Mouse (Mus musculus): ENCODE measurements around the gene Nfatc3. TPM values are rescaled to one million over a fixed set of nuclear protein-coding genes. Genes with fewer than 3 reads are reported as not detected.
A peak's percentile ranks its signal among the peaks of the same experiment; 100 is the strongest.
"Not testable (repeated sequence)": the region's sequence is repeated elsewhere in the genome, so short reads cannot be mapped to it uniquely, and the experiment has no call there.

Gene Nfatc3
- polyA plus RNA-seq (2014; fragmentation: Nextera tagmentation; extraction: Ambion mirVana), result 3.1 and 3.4 TPM in 2 replicates

- Histone ChIP-seq H3K36me3 (ENCODE audit: control insufficient read depth, insufficient read depth, low read length) (no peaks in the 10 kb centered on the region; the same call in 1 of the 2 replicates), H3K9ac (replicated peaks; ENCODE audit: low read length) (peak within 1 kb of the TSS; percentile 73), H3K9me3 (ENCODE audit: control insufficient read depth, low read length) (no peaks in the 10 kb centered on the region), H3K27me3 (ENCODE audit: control insufficient read depth, insufficient read depth, low read length) (no peaks in the 10 kb centered on the region), H3K4me1 (ENCODE audit: control insufficient read depth, insufficient read depth, low read length) (peaks cover 20% of the 10 kb centered on the region), H3K4me3 (replicated peaks; ENCODE audit: low read depth, low read length) (peak within 1 kb of the TSS; percentile 86), H3K4me2 (ENCODE audit: low read length) (peak within 1 kb of the TSS; percentile 78), H3K27ac (replicated peaks; ENCODE audit: low read depth, low read length) (peak within 1 kb of the TSS; percentile 89)
- ATAC-seq (ENCODE audit: low FRiP score, low TSS enrichment) (peak; percentile 98), DNase-seq (peak; percentile 98)
- WGBS, result under 1% methylated on average over 52 of the region's 52 CpGs
Measured at GRCm38 (mm10) chr8:106058731-106059612, at the start of gene Nfatc3. Gene Nfatc3 (plus strand): TSS chr8:106058840.

GRCm38 (mm10) chr8:106010748-106011642 is 47.6 kb upstream of the Nfatc3 start:
- 2% methylated on average over 74 of the region's 74 CpGs for WGBS
- peak overlapping the region; percentile 99 for H3K4me2 ChIP-seq (ENCODE audit: low read length)

DNA sequence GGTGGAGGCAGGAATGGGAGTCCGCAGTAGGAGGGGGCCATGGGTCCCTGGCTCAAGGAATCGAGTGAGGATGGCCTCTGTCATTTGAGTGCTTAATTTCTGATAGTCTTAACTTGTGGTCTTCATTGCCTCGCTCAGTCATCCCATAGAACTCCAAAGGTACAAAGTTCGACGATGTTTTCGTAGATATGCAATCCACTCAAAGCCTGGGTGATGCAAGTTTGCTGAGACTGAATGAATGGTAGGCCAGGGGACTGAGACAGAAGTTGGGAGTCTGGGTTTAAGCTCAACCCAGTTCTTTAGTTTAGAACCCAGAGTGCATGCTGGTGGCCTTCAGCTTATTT is 47.0 kb upstream of the Nfatc3 start, which contains the start of gene Ddx28:
TSS of gene Ddx28 (minus strand) at position 240 of the 344 bp plus-strand sequence.
- 2% methylated on average over 6 of the region's 6 CpGs for WGBS
- Histone ChIP-seq H3K4me1 (ENCODE audit: control insufficient read depth, insufficient read depth, low read length) (peaks cover 12% of the 10 kb centered on the region), H3K9ac (replicated peaks; ENCODE audit: low read length) (peak within 1 kb of the TSS; percentile 85), H3K36me3 (ENCODE audit: control insufficient read depth, insufficient read depth, low read length) (peaks cover 10% of the 10 kb centered on the region), H3K27me3 (ENCODE audit: control insufficient read depth, insufficient read depth, low read length) (no peaks in the 10 kb centered on the region), H3K4me3 (replicated peaks; ENCODE audit: low read depth, low read length) (peak within 1 kb of the TSS; percentile 96), H3K9me3 (ENCODE audit: control insufficient read depth, low read length) (no peaks in the 10 kb centered on the region), H3K4me2 (ENCODE audit: low read length) (peak within 1 kb of the TSS; percentile 99), H3K27ac (replicated peaks; ENCODE audit: low read depth, low read length) (peak within 1 kb of the TSS; percentile 79)
- DNase-seq (no peak), ATAC-seq (ENCODE audit: low FRiP score, low TSS enrichment) (peak; percentile 48; the same call in 1 of the 2 replicates)

More at GRCm38 (mm10) chr8:106010748-106011642, 47.6 kb upstream of the Nfatc3 start:
- peaks cover 6% of the 10 kb centered on the region for H3K36me3 ChIP-seq (ENCODE audit: control insufficient read depth, insufficient read depth, low read length)
- peak; percentile 91 for ATAC-seq (ENCODE audit: low FRiP score, low TSS enrichment)
- H3K4me3 ChIP-seq (replicated peaks; ENCODE audit: low read depth, low read length), result peak overlapping the region; percentile 96
- peak overlapping the region; percentile 85 for H3K9ac ChIP-seq (replicated peaks; ENCODE audit: low read length)
- no peaks in the 10 kb centered on the region for H3K9me3 ChIP-seq (ENCODE audit: control insufficient read depth, low read length)
- peak overlapping the region; percentile 79 for H3K27ac ChIP-seq (replicated peaks; ENCODE audit: low read depth, low read length)
- peaks cover 12% of the 10 kb centered on the region for H3K4me1 ChIP-seq (ENCODE audit: control insufficient read depth, insufficient read depth, low read length)
- DNase-seq, result peak; percentile 98
- no peaks in the 10 kb centered on the region for H3K27me3 ChIP-seq (ENCODE audit: control insufficient read depth, insufficient read depth, low read length)

DNA sequence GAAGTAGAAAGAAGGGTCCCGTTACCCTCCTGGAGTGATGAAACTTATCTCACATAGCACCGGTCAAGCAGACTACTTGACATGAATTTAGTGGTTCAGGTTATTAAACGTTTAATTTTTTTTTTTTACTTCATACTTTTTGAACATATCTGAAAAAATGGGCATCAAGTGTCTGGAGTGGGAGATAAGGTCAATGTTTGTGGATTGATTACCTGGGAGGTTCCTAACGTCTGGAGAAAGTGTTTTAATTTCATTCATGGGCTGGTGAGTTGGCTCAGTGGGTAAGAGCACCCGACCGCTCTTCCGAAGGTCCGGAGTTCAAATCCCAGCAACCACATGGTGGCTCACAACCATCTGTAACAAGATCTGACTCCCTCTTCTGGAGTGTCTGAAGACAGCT is 46.4 kb upstream of the Nfatc3 start:
- Histone ChIP-seq H3K4me3 (replicated peaks; ENCODE audit: low read depth, low read length) (peak overlapping the region; percentile 96), H3K36me3 (ENCODE audit: control insufficient read depth, insufficient read depth, low read length) (peaks cover 16% of the 10 kb centered on the region), H3K4me2 (ENCODE audit: low read length) (peak overlapping the region; percentile 99), H3K4me1 (ENCODE audit: control insufficient read depth, insufficient read depth, low read length) (peaks cover 12% of the 10 kb centered on the region)
- not testable (repeated sequence) for ATAC-seq (ENCODE audit: low FRiP score, low TSS enrichment); DNase-seq; H3K9me3 ChIP-seq (ENCODE audit: control insufficient read depth, low read length); H3K27me3 ChIP-seq (ENCODE audit: control insufficient read depth, insufficient read depth, low read length); H3K27ac ChIP-seq (replicated peaks; ENCODE audit: low read depth, low read length); H3K9ac ChIP-seq (replicated peaks; ENCODE audit: low read length)
- WGBS, result 86% methylated on average over 8 of the region's 8 CpGs

DNA sequence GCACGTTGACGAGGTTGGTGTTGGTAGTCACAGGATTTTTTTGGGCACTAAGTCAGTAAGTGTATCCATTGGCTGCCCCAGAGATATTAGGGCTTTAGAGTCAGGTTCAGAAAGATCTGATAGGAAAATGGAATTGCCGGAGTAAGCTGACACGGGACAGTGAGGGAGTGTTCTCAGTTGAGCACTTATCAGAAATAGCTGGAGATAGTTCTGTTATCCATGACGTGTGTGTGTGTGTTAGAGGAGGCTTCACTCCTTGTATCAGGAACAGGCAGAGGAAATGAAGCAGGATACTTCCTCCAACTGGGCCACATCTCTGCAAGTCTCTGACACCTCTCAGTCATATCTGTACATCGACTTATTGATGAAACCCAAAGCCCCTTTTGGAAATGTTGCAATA is 42.4 kb upstream of the Nfatc3 start:
- H3K4me1 ChIP-seq (ENCODE audit: control insufficient read depth, insufficient read depth, low read length), result 0 out of 2 replicates have a peak, but pooled peaks cover 5% of the 10 kb centered on the region
- ATAC-seq (ENCODE audit: low FRiP score, low TSS enrichment), result no peak
- H3K27me3 ChIP-seq (ENCODE audit: control insufficient read depth, insufficient read depth, low read length), result no peaks in the 10 kb centered on the region
- WGBS, result 95% methylated on average over 6 of the region's 6 CpGs
- H3K36me3 ChIP-seq (ENCODE audit: control insufficient read depth, insufficient read depth, low read length), result peaks cover 28% of the 10 kb centered on the region
- H3K27ac ChIP-seq (replicated peaks; ENCODE audit: low read depth, low read length), result no peak overlapping the region
- no peak for DNase-seq
- no peak overlapping the region for H3K4me3 ChIP-seq (replicated peaks; ENCODE audit: low read depth, low read length)
- H3K9ac ChIP-seq (replicated peaks; ENCODE audit: low read length), result no peak overlapping the region
- no peaks in the 10 kb centered on the region for H3K9me3 ChIP-seq (ENCODE audit: control insufficient read depth, low read length)
- H3K4me2 ChIP-seq (ENCODE audit: low read length), result no peak overlapping the region

- no peak overlapping the region for H3K4me3 ChIP-seq (replicated peaks; ENCODE audit: low read depth, low read length)
- WGBS, result 95% methylated on average over 7 of the region's 7 CpGs
- no peaks in the 10 kb centered on the region for H3K27me3 ChIP-seq (ENCODE audit: control insufficient read depth, insufficient read depth, low read length)
- H3K27ac ChIP-seq (replicated peaks; ENCODE audit: low read depth, low read length), result no peak overlapping the region
- peaks cover 28% of the 10 kb centered on the region for H3K36me3 ChIP-seq (ENCODE audit: control insufficient read depth, insufficient read depth, low read length)
- no peak overlapping the region for H3K9ac ChIP-seq (replicated peaks; ENCODE audit: low read length)
- H3K9me3 ChIP-seq (ENCODE audit: control insufficient read depth, low read length), result no peaks in the 10 kb centered on the region
- H3K4me2 ChIP-seq (ENCODE audit: low read length), result no peak overlapping the region
- ATAC-seq (ENCODE audit: low FRiP score, low TSS enrichment), result no peak
- H3K4me1 ChIP-seq (ENCODE audit: control insufficient read depth, insufficient read depth, low read length), result no peaks in the 10 kb centered on the region
- no peak for DNase-seq
Measured at GRCm38 (mm10) chr8:106017130-106017529, 41.5 kb upstream of the Nfatc3 start.

DNA sequence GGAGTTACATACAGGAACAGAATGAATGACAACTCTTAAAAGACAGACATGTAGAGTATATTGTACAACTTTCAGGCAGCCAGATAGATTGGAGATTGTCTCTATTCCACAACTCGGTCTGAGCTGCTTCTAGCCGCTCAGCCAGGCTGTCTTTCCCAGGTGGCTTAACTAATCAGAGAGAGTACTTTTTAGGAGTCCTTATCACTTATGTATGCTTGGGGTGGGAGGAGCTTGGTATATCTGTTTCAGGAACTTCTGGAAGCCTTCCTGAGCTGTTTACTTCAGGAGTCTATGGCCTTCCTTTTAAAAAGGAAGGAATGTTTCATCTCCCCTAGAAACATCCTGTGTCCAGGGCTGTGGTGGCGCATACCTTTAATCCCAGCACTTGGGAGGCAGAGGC is 40.6 kb upstream of the Nfatc3 start:
- H3K27ac ChIP-seq (replicated peaks; ENCODE audit: low read depth, low read length), result no peak overlapping the region
- H3K4me3 ChIP-seq (replicated peaks; ENCODE audit: low read depth, low read length), result no peak overlapping the region
- no peak overlapping the region for H3K9ac ChIP-seq (replicated peaks; ENCODE audit: low read length)
- no peaks in the 10 kb centered on the region for H3K9me3 ChIP-seq (ENCODE audit: control insufficient read depth, low read length)
- no peak overlapping the region for H3K4me2 ChIP-seq (ENCODE audit: low read length)
- no peak for ATAC-seq (ENCODE audit: low FRiP score, low TSS enrichment)
- H3K27me3 ChIP-seq (ENCODE audit: control insufficient read depth, insufficient read depth, low read length), result no peaks in the 10 kb centered on the region
- DNase-seq, result no peak
- WGBS, result 96% methylated on average over 3 of the region's 3 CpGs
- H3K4me1 ChIP-seq (ENCODE audit: control insufficient read depth, insufficient read depth, low read length), result no peaks in the 10 kb centered on the region
- H3K36me3 ChIP-seq (ENCODE audit: control insufficient read depth, insufficient read depth, low read length), result peaks cover 28% of the 10 kb centered on the region

GRCm38 (mm10) chr8:106022483-106022882 is 36.2 kb upstream of the Nfatc3 start:
- H3K4me3 ChIP-seq (replicated peaks; ENCODE audit: low read depth, low read length), result no peak overlapping the region
- no peaks in the 10 kb centered on the region for H3K4me1 ChIP-seq (ENCODE audit: control insufficient read depth, insufficient read depth, low read length)
- peaks cover 29% of the 10 kb centered on the region; the same call in 1 of the 2 replicates for H3K36me3 ChIP-seq (ENCODE audit: control insufficient read depth, insufficient read depth, low read length)
- H3K9me3 ChIP-seq (ENCODE audit: control insufficient read depth, low read length), result no peaks in the 10 kb centered on the region
- no peak overlapping the region for H3K4me2 ChIP-seq (ENCODE audit: low read length)
- no peak overlapping the region for H3K27ac ChIP-seq (replicated peaks; ENCODE audit: low read depth, low read length)
- DNase-seq (peak; percentile 91), ATAC-seq (ENCODE audit: low FRiP score, low TSS enrichment) (no peak)
- no peaks in the 10 kb centered on the region for H3K27me3 ChIP-seq (ENCODE audit: control insufficient read depth, insufficient read depth, low read length)
- H3K9ac ChIP-seq (replicated peaks; ENCODE audit: low read length), result no peak overlapping the region
